In genomic region chr2:131125964-131126815, GRCm38 (mm10) we compare ENCODE assay signal across 13 mouse cellular contexts. TPM values are rescaled to one million over a fixed set of nuclear protein-coding genes. Genes with fewer than 3 reads are reported as not detected.
A peak's percentile ranks its signal among the peaks of the same experiment; 100 is the strongest.
DNase-seq lines count a peak whose midpoint lies in the region; ATAC-seq and TF ChIP-seq lines count a peak whose summit lies in the region.
"Had no signal": no experiment of that assay in that cellular context is flagged by ENCODE, and none has a peak within 500 bp of the region (broad histone marks: within the 10 kb centered on the region; RNA-seq: fewer than 3 reads in every experiment).

No protein-coding gene starts in this region.

- ATAC-seq in heart, embryonic 14.5 days (ENCODE audit: insufficient number of reproducible peaks, insufficient read depth, low FRiP score, low read depth) = no peak
- no peak for ATAC-seq in limb, embryonic 14.5 days (ENCODE audit: low FRiP score, low read depth)
- ATAC-seq in megakaryocyte, adult 5-6 weeks (ENCODE audit: poor library complexity, severe bottlenecking) = no peak

- no peak for DNase-seq in heart, postnatal 25 days (ENCODE audit: low spot score)
- peak; percentile 2 for DNase-seq in urinary bladder, postnatal 25 days (ENCODE audit: low spot score)
- no peak for DNase-seq in urinary bladder, adult 18-20 months (ENCODE audit: low spot score in 2 of 2)
- no peak for DNase-seq in limb, embryonic 14.5 days (ENCODE audit: low spot score)
- DNase-seq in cerebellum, adult 11 months = no peak
- no peak for DNase-seq in adrenal gland, postnatal 36 days

- H3K36me3 ChIP-seq in heart, embryonic 14.5 days (ENCODE audit: control insufficient read depth, insufficient read depth, low read length) = no peaks in the 10 kb centered on the region
- peaks cover 2% of the 10 kb centered on the region for H3K36me3 ChIP-seq in limb, embryonic 14.5 days (ENCODE audit: control insufficient read depth, insufficient read depth, low read length)

- no peak overlapping the region for H3K27ac ChIP-seq in heart, embryonic 14.5 days (replicated peaks in 1 of 2; ENCODE audit: control insufficient read depth in 1 of 2, insufficient read depth in 1 of 2, low read depth in 2 of 2, low read length in 2 of 2)
- H3K27ac ChIP-seq in limb, embryonic 14.5 days (replicated peaks; ENCODE audit: low read depth, low read length) = peak overlapping the region; percentile 93; the same call in 1 of the 2 replicates

- no peak overlapping the region for H3K4me3 ChIP-seq in heart, embryonic 14.5 days (ENCODE audit: control insufficient read depth in 1 of 2, insufficient read depth in 1 of 2, low read depth in 1 of 2, low read length in 2 of 2)
- peak overlapping the region; percentile 77; the same call in 1 of the 2 replicates for H3K4me3 ChIP-seq in limb, embryonic 14.5 days (replicated peaks; ENCODE audit: low read length)

- H3K4me2 ChIP-seq in heart, embryonic 14.5 days (ENCODE audit: low read length) = peak overlapping the region; percentile 91
- peak overlapping the region; percentile 77; the same call in 1 of the 2 replicates for H3K4me2 ChIP-seq in limb, embryonic 14.5 days (replicated peaks; ENCODE audit: low read depth, low read length, severe bottlenecking)

- H3K9ac ChIP-seq in heart, embryonic 14.5 days (ENCODE audit: low read length) = peak overlapping the region; percentile 81; the same call in 1 of the 2 replicates
- peak overlapping the region; percentile 94; the same call in 1 of the 2 replicates for H3K9ac ChIP-seq in limb, embryonic 14.5 days (ENCODE audit: low read depth, low read length, severe bottlenecking)

- no peaks in the 10 kb centered on the region for H3K9me3 ChIP-seq in heart, embryonic 14.5 days (ENCODE audit: control insufficient read depth, low read length)
- no peaks in the 10 kb centered on the region for H3K9me3 ChIP-seq in limb, embryonic 14.5 days (ENCODE audit: control insufficient read depth, low read length)

- WGBS in heart, embryonic 14.5 days = 57% methylated on average over 9 of the region's 9 CpGs
- WGBS in limb, embryonic 14.5 days = 44% methylated on average over 9 of the region's 9 CpGs

- no peaks in the 10 kb centered on the region for H3K27me3 ChIP-seq in heart, embryonic 14.5 days (ENCODE audit: control insufficient read depth, insufficient read depth, low read length)
- no peaks in the 10 kb centered on the region for H3K27me3 ChIP-seq in limb, embryonic 14.5 days (ENCODE audit: control insufficient read depth, insufficient read depth, low read length)

- no peak for TF ChIP-seq POLR2A in limb, embryonic 14.5 days (IDR thresholded peaks at IDR 0.05; ENCODE audit: borderline replicate concordance, extremely low read depth, insufficient read depth, insufficient read length)

- peaks cover 6 to 13% of the 10 kb centered on the region in 2 experiments for H3K4me1 ChIP-seq in heart, embryonic 14.5 days (ENCODE audit: control insufficient read depth in 2 of 2, insufficient read depth in 2 of 2, low read length in 2 of 2)
- H3K4me1 ChIP-seq in limb, embryonic 14.5 days (ENCODE audit: control insufficient read depth, insufficient read depth, low read length) = peaks cover 23% of the 10 kb centered on the region

- intact Hi-C loops in heart, postnatal 25 days (cut with DNase I) = loop anchor here (2.0 kb wide), 1 partner anchor 15 kb away; no protein-coding TSS in a partner anchor

RNA-seq across cellular contexts. Expression of gene Hspa12b, which starts 0.9 kb away (rescaled TPM):
- 5.8 and 6.3 TPM in 2 replicates for polyA plus RNA-seq in heart, embryonic 14.5 days (2014; fragmentation: Nextera tagmentation; extraction: Ambion mirVana)
- 10 to 100 TPM; 32.5 to 43.1 TPM for total RNA-seq in heart, postnatal 25 days (2021)
- 42.7 and 54.6 TPM in 2 replicates for polyA plus RNA-seq in limb, embryonic 14.5 days (2012; rRNA removed)
- 10.2 and 10.9 TPM in 2 replicates for polyA plus RNA-seq in limb, embryonic 14.5 days (2014; fragmentation: Nextera tagmentation; extraction: Ambion mirVana)
- total RNA-seq in adrenal gland, postnatal 36 days (2021) = 10 to 100 TPM in 1 of 2 experiments, 1 to 10 TPM in 1; 7.7 to 12.3 TPM
- not detected in 2 replicates for total RNA-seq in megakaryocyte, adult 5-6 weeks (2015)
- not detected in 2 replicates for total RNA-seq in megakaryocyte, adult 5-6 weeks (2017)

RNA-seq across cellular contexts. Expression of gene Gm11037, which starts 7.1 kb away (rescaled TPM):
- polyA plus RNA-seq in heart, embryonic 14.5 days (2014; fragmentation: Nextera tagmentation; extraction: Ambion mirVana) = not detected in 2 replicates
- not detected for total RNA-seq in heart, postnatal 25 days (2021)
- not detected in 2 replicates for polyA plus RNA-seq in limb, embryonic 14.5 days (2012; rRNA removed)
- not detected in 2 replicates for polyA plus RNA-seq in limb, embryonic 14.5 days (2014; fragmentation: Nextera tagmentation; extraction: Ambion mirVana)
- total RNA-seq in adrenal gland, postnatal 36 days (2021) = not detected
- not detected in 2 replicates for total RNA-seq in megakaryocyte, adult 5-6 weeks (2015)
- total RNA-seq in megakaryocyte, adult 5-6 weeks (2017) = not detected in 2 replicates
- total RNA-seq: adrenal gland, postnatal 4 days; ES-E14; heart, postnatal 36 days; left cerebral cortex, postnatal 10 days had no signal
- polyA plus RNA-seq: neural tube, embryonic 14.5 days had no signal

RNA-seq across cellular contexts. Expression of gene 1700037H04Rik, which starts 33.7 kb away (rescaled TPM):
- 71.0 and 80.3 TPM in 2 replicates for polyA plus RNA-seq in heart, embryonic 14.5 days (2014; fragmentation: Nextera tagmentation; extraction: Ambion mirVana)
- 10 to 100 TPM; 11.5 to 12.2 TPM for total RNA-seq in heart, postnatal 25 days (2021)
- polyA plus RNA-seq in limb, embryonic 14.5 days (2012; rRNA removed) = 62.7 and 76.1 TPM in 2 replicates
- polyA plus RNA-seq in limb, embryonic 14.5 days (2014; fragmentation: Nextera tagmentation; extraction: Ambion mirVana) = 59.4 and 67.4 TPM in 2 replicates
- 100 to 1,000 TPM in 1 of 2 experiments, 10 to 100 TPM in 1; 83.7 to 125 TPM for total RNA-seq in adrenal gland, postnatal 36 days (2021)
- 21.5 and 31.3 TPM in 2 replicates for total RNA-seq in megakaryocyte, adult 5-6 weeks (2015)
- 15.5 and 22.7 TPM in 2 replicates for total RNA-seq in megakaryocyte, adult 5-6 weeks (2017)

RNA-seq across cellular contexts. Expression of gene Siglec1, which starts 39.6 kb away (rescaled TPM):
- polyA plus RNA-seq in heart, embryonic 14.5 days (2014; fragmentation: Nextera tagmentation; extraction: Ambion mirVana) = 0.54 and 0.63 TPM in 2 replicates
- total RNA-seq in heart, postnatal 25 days (2021) = 1 to 10 TPM; 1.6 to 2.2 TPM
- 0.87 and 1.2 TPM in 2 replicates for polyA plus RNA-seq in limb, embryonic 14.5 days (2012; rRNA removed)
- 0.51 and 0.94 TPM in 2 replicates for polyA plus RNA-seq in limb, embryonic 14.5 days (2014; fragmentation: Nextera tagmentation; extraction: Ambion mirVana)
- total RNA-seq in adrenal gland, postnatal 36 days (2021) = 1 to 10 TPM; 4.2 to 4.7 TPM
- total RNA-seq in megakaryocyte, adult 5-6 weeks (2015) = 2.3 and 4.2 TPM in 2 replicates
- total RNA-seq in megakaryocyte, adult 5-6 weeks (2017) = 1.1 and 1.5 TPM in 2 replicates

RNA-seq across cellular contexts. Expression of gene Cenpb, which starts 53.7 kb away (rescaled TPM):
- 6.2 and 7.0 TPM in 2 replicates for polyA plus RNA-seq in heart, embryonic 14.5 days (2014; fragmentation: Nextera tagmentation; extraction: Ambion mirVana)
- 10 to 100 TPM; 76.6 to 80.9 TPM for total RNA-seq in heart, postnatal 25 days (2021)
- polyA plus RNA-seq in limb, embryonic 14.5 days (2012; rRNA removed) = 48.3 and 56.4 TPM in 2 replicates
- polyA plus RNA-seq in limb, embryonic 14.5 days (2014; fragmentation: Nextera tagmentation; extraction: Ambion mirVana) = 9.2 and 12.2 TPM in 2 replicates
- total RNA-seq in adrenal gland, postnatal 36 days (2021) = 10 to 100 TPM; 60.0 to 68.2 TPM
- 7.7 and 8.7 TPM in 2 replicates for total RNA-seq in megakaryocyte, adult 5-6 weeks (2015)
- total RNA-seq in megakaryocyte, adult 5-6 weeks (2017) = 15.6 and 16.8 TPM in 2 replicates

Comparison
In these comparisons a context has a peak if more than half of its experiments do, and no peak if none do; other contexts are left out.
1. RNA of gene Hspa12b, which starts 0.9 kb away (total RNA-seq): 32.5 to 43.1 TPM in heart, postnatal 25 days and 7.7 to 12.3 TPM in adrenal gland, postnatal 36 days; not detected in megakaryocyte, adult 5-6 weeks; every median in the first group is over 4 times any median in the second.